Mouse (Mus musculus): ENCODE data around the gene Tec.

DNA sequence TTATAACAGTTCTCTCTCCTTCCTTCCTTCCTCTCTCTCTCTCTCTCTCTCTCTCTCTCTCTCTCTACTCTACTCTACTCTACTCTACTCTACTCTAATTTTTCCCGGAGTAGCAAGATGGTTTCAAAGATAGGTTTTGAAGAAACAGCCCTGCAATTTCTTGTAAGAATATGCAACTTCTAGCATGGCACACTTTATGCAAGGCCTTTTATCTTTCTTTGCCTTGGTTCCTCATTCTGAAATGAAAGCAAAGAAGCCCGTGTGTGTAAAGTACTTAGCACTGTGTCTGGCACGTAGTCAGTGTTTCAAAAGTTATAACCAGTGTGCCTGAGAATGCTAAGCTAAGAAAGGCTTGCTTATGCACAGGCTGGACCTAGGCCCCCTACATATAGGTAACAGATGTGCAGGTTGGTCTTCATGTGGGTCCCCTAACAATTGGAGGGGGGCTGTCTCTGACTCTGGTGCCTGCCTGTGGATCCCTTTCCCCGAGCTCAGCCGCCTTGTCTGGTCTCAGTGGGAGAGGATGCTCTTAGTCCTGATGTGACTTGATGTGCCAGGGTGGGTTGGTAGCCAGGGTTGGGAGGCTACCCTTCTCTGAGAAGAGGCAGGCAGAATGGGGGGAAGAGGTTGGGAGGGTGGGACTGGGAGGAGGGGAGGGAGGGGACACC, 49.6 kb downstream of the Tec start:
- no peak for TF ChIP-seq ZNF384 (IDR thresholded peaks at IDR 0.05; ENCODE audit: low read depth, low read length)
- TF ChIP-seq MAFK (IDR thresholded peaks at IDR 0.05; ENCODE audit: insufficient read depth, low read depth, low read length): no peak
- TF ChIP-seq CHD2 (IDR thresholded peaks at IDR 0.05; ENCODE audit: low read depth, low read length): no peak
- TF ChIP-seq HCFC1 (IDR thresholded peaks at IDR 0.05; ENCODE audit: borderline replicate concordance, insufficient read depth, low read length): no peak

Measured in ES-E14 (cell line).